Mouse (Mus musculus) heart, embryonic 12.5 days (tissue): ENCODE data around the gene Rnf40. TPM values are rescaled to one million over a fixed set of nuclear protein-coding genes. Genes with fewer than 3 reads are reported as not detected.

Experiments
- ATAC-seq: fragments of 200-750 bp; cut with Nextera tagmentation; 2 replicates; pipeline ENCODE4 v1.8.0; 2017; ENCODE audit warnings: moderate TSS enrichment, moderate library complexity; ENCODE audit not compliant: insufficient number of reproducible peaks, low FRiP score
- H3K27ac ChIP-seq: fragments of 300-500 bp; sonication (generic); 2 replicates; pipeline ENCODE4 v1.5.1; 2016; ENCODE audit warnings: mild to moderate bottlenecking, moderate library complexity; ENCODE audit not compliant: poor library complexity, severe bottlenecking
- H3K27me3 ChIP-seq: fragments of 300-500 bp; sonication (generic); replicated peaks from 2 replicates; pipeline ENCODE4 v1.6.1; 2016; ENCODE audit warnings: mild to moderate bottlenecking, moderate library complexity
- H3K36me3 ChIP-seq: fragments of 300-500 bp; sonication (generic); 2 replicates; pipeline ENCODE4 v1.6.1; 2016; ENCODE audit warnings: mild to moderate bottlenecking, moderate library complexity
- H3K4me1 ChIP-seq: fragments of 300-500 bp; sonication (generic); replicated peaks from 2 replicates; pipeline ENCODE4 v1.6.1; 2016; ENCODE audit warnings: mild to moderate bottlenecking
- H3K4me2 ChIP-seq: fragments of 300-500 bp; sonication (generic); 2 replicates; pipeline ENCODE4 v1.6.1; 2016; ENCODE audit warnings: mild to moderate bottlenecking, moderate library complexity
- H3K4me3 ChIP-seq: fragments of 300-500 bp; sonication (generic); 2 replicates; pipeline ENCODE4 v1.5.1; 2016; ENCODE audit warnings: mild to moderate bottlenecking
- H3K9ac ChIP-seq: fragments of 300-500 bp; sonication (generic); 2 replicates; pipeline ENCODE4 v1.6.1; 2016; ENCODE audit warnings: mild to moderate bottlenecking, moderate library complexity
- H3K9me3 ChIP-seq: fragments of 300-500 bp; sonication (generic); replicated peaks from 2 replicates; pipeline ENCODE4 v1.6.1; 2016; ENCODE audit warnings: mild to moderate bottlenecking, moderate library complexity
- WGBS: fragments of 180-500 bp; shearing (Covaris S2); methylation state at CpG from one replicate; pipeline ENCODE4 v1.1.7; 2016; 5-methylcytosine and 5-hydroxymethylcytosine counted together
- polyA plus RNA-seq: library from polyadenylated mRNA; unstranded; fragments of >200 nt; fragmentation: Nextera tagmentation; extraction: Ambion mirVana; gene quantifications from 2 replicates; pipeline ENCODE4 v1.2.1, GENCODE M21; 2016

Gene Rnf40
- polyA plus RNA-seq: 38.8 and 40.0 TPM in 2 replicates

GRCm38 (mm10) chr7:127588011-127588871 is at the start of gene Rnf40, which contains the start of gene Ccdc189:
Gene Rnf40, plus strand, starts transcription at chr7:127588767.
Gene Ccdc189, minus strand, starts transcription at chr7:127588595.
- Histone ChIP-seq H3K9me3 (no peaks in the 10 kb centered on the region), H3K4me3 (peak within 1 kb of the TSS; percentile 93), H3K4me1 (peaks cover 17% of the 10 kb centered on the region), H3K36me3 (peaks cover 59% of the 10 kb centered on the region), H3K27me3 (no peaks in the 10 kb centered on the region), H3K9ac (peak within 1 kb of the TSS; percentile 91), H3K27ac (peak within 1 kb of the TSS; percentile 66), H3K4me2 (peak within 1 kb of the TSS; percentile 92)
- under 1% methylated on average over 50 of the region's 50 CpGs for WGBS
- peak; percentile 96 for ATAC-seq

DNA sequence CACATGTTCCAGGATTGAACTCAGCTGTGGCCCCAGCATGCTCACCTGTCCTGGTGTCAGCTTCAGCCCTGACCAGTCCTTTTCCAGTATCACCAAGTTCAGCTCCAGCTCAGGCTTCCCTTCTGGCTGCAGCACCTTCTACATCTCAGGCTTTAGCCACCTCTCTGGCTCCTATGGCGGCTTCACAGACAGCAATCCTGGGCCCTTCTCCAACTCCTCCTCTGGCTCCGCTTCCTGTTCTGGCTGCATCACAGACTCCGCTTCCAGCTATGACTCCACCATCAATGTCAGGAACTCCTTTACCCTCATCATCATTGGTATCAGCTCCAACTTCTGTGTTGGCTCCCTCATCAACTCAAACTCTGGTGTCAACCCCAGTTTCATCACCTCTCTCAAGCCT is 46.9 kb upstream of the Rnf40 start:
- Histone ChIP-seq H3K9me3 (no peaks in the 10 kb centered on the region), H3K27ac (no peak overlapping the region), H3K4me1 (0 out of 2 replicates have a peak, but pooled peaks cover 3% of the 10 kb centered on the region), H3K4me3 (no peak overlapping the region), H3K9ac (no peak overlapping the region), H3K36me3 (peaks cover 89% of the 10 kb centered on the region), H3K27me3 (no peaks in the 10 kb centered on the region), H3K4me2 (no peak overlapping the region)
- WGBS: 98% methylated on average over 3 of the region's 3 CpGs
- ATAC-seq: no peak

DNA sequence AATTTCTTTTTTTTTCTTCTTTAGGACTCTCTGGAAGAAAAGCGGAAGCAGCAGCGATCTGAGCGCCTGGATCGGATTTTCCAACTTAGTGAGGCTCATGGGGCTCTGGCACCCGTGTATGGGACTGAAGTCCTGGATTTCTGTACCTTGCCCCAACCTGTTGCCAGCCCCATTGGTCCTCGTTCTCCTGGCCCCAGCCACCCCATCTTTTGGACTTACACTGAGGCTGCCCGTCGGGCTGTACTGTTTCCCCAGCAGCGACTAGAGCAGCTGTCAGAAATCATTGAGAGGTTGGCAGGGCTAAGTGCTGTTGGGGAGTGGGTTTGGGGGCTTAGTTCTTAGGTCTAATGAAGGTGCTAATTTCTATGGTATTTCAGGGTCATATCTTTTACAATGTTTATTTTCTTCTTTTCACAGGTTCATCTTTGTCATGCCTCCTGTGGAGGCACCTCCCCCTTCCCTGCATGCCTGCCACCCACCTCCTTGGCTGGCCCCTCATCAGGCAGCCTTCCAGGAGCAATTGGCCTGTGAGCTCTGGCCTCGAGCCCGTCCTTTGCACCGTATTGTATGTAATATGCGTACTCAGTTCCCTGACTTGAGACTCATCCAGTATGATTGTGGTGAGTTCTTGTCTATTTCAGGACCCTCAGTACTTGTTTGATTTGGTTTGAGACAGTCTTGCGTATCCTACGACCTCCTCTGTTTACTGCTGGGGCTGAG is 39.3 kb upstream of the Rnf40 start:
- no peak overlapping the region for H3K27ac ChIP-seq
- H3K9ac ChIP-seq: no peak overlapping the region
- peaks cover 70% of the 10 kb centered on the region for H3K36me3 ChIP-seq
- no peak overlapping the region for H3K4me2 ChIP-seq
- no peaks in the 10 kb centered on the region for H3K27me3 ChIP-seq
- H3K9me3 ChIP-seq: no peaks in the 10 kb centered on the region
- H3K4me3 ChIP-seq: no peak overlapping the region
- no peaks in the 10 kb centered on the region for H3K4me1 ChIP-seq
- WGBS: 90% methylated on average over 15 of the region's 15 CpGs
- no peak for ATAC-seq

GRCm38 (mm10) chr7:127551558-127551957 is 37.0 kb upstream of the Rnf40 start:
- 95% methylated on average over 8 of the region's 8 CpGs for WGBS
- Histone ChIP-seq H3K4me3 (no peak overlapping the region), H3K27ac (no peak overlapping the region), H3K4me1 (no peaks in the 10 kb centered on the region), H3K9me3 (no peaks in the 10 kb centered on the region), H3K36me3 (peaks cover 74% of the 10 kb centered on the region), H3K9ac (no peak overlapping the region), H3K4me2 (no peak overlapping the region), H3K27me3 (no peaks in the 10 kb centered on the region)
- ATAC-seq: no peak

GRCm38 (mm10) chr7:127560580-127560979 is 28.0 kb upstream of the Rnf40 start:
- Histone ChIP-seq H3K9ac (no peak overlapping the region), H3K27me3 (no peaks in the 10 kb centered on the region), H3K9me3 (no peaks in the 10 kb centered on the region), H3K27ac (no peak overlapping the region), H3K36me3 (peaks cover 82% of the 10 kb centered on the region), H3K4me3 (no peak overlapping the region), H3K4me2 (no peak overlapping the region), H3K4me1 (peaks cover 10% of the 10 kb centered on the region)
- WGBS: 95% methylated on average over 11 of the region's 11 CpGs
- 0 out of 2 replicates have a peak, but pooled peaks have one; percentile 16 for ATAC-seq

DNA sequence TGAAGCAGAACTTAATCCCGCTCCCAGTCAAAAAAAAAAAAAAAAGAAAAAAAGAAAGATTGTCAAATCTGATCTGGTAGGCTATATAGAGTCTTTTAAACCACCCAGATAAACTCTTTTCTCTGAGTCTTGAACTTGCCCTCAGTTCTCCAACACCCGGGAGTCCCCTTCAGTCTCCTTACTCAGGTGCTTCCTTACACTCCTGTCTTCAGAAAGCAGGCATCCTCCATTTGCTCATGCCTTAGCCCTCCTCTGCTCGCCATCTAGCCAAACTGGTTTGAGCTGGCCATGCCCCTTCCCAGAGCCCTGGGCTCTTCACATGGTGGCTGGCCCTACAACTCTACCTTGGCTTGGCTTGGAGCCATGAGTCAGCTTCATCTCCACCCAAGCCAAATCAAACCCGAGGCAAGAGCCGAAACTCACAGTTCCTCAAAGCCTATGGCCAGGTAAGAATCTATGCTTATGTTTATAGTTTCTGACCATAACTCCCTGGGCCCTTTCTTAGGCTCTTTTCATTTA is 27.2 kb upstream of the Rnf40 start, which contains the start of gene Tmem265:
Gene Tmem265 (plus strand): TSS at position 51 of the 519 bp plus-strand sequence.
- Histone ChIP-seq H3K4me1 (peaks cover 10% of the 10 kb centered on the region), H3K27ac (no peak within 1 kb of the TSS), H3K4me2 (no peak within 1 kb of the TSS), H3K27me3 (no peaks in the 10 kb centered on the region), H3K36me3 (peaks cover 80% of the 10 kb centered on the region), H3K4me3 (no peak within 1 kb of the TSS), H3K9me3 (no peaks in the 10 kb centered on the region), H3K9ac (no peak within 1 kb of the TSS)
- ATAC-seq: no peak
- WGBS: 90% methylated on average over 5 of the region's 5 CpGs

GRCm38 (mm10) chr7:127564381-127565150 is 24.0 kb upstream of the Rnf40 start:
- Histone ChIP-seq H3K4me3 (no peak overlapping the region), H3K9me3 (no peaks in the 10 kb centered on the region), H3K4me1 (peaks cover 10% of the 10 kb centered on the region), H3K4me2 (no peak overlapping the region), H3K27ac (peak overlapping the region; percentile 54; the same call in 1 of the 2 replicates), H3K27me3 (no peaks in the 10 kb centered on the region), H3K36me3 (peaks cover 62% of the 10 kb centered on the region), H3K9ac (no peak overlapping the region)
- 0 out of 2 replicates have a peak, but pooled peaks have one; percentile 36 for ATAC-seq
- 63% methylated on average over 6 of the region's 6 CpGs for WGBS

GRCm38 (mm10) chr7:127572895-127573471 is 15.6 kb upstream of the Rnf40 start, which contains the start of gene Phkg2:
Gene Phkg2, plus strand, starts transcription at chr7:127573340.
- WGBS: 1% methylated on average over 17 of the region's 17 CpGs
- Histone ChIP-seq H3K9me3 (no peaks in the 10 kb centered on the region), H3K27ac (peak within 1 kb of the TSS; percentile 78), H3K4me3 (peak within 1 kb of the TSS; percentile 94), H3K27me3 (no peaks in the 10 kb centered on the region), H3K4me1 (peaks cover 19% of the 10 kb centered on the region), H3K36me3 (peaks cover 17% of the 10 kb centered on the region), H3K4me2 (peak within 1 kb of the TSS; percentile 98), H3K9ac (peak within 1 kb of the TSS; percentile 94)
- ATAC-seq: peak; percentile 98

GRCm38 (mm10) chr7:127573503-127574008 is 15.0 kb upstream of the Rnf40 start:
- ATAC-seq: peak; percentile 73; the same call in 1 of the 2 replicates
- Histone ChIP-seq H3K36me3 (peaks cover 22% of the 10 kb centered on the region), H3K27me3 (no peaks in the 10 kb centered on the region), H3K27ac (peak overlapping the region; percentile 69), H3K9me3 (no peaks in the 10 kb centered on the region), H3K4me3 (peak overlapping the region; percentile 94), H3K4me1 (peaks cover 19% of the 10 kb centered on the region), H3K9ac (peak overlapping the region; percentile 94), H3K4me2 (peak overlapping the region; percentile 98)
- WGBS: under 1% methylated on average over 27 of the region's 28 CpGs

GRCm38 (mm10) chr7:127574115-127574514 is 14.5 kb upstream of the Rnf40 start:
- H3K27me3 ChIP-seq: no peaks in the 10 kb centered on the region
- H3K27ac ChIP-seq: peak overlapping the region; percentile 69; the same call in 1 of the 2 replicates
- H3K4me1 ChIP-seq: peaks cover 19% of the 10 kb centered on the region
- whole genome bisulfite sequencing: 18% methylated on average over 7 of the region's 7 CpGs
- peak overlapping the region; percentile 94 for H3K9ac ChIP-seq
- ATAC-seq: no peak
- H3K4me2 ChIP-seq: peak overlapping the region; percentile 98
- H3K36me3 ChIP-seq: peaks cover 21% of the 10 kb centered on the region
- H3K4me3 ChIP-seq: peak overlapping the region; percentile 94
- no peaks in the 10 kb centered on the region for H3K9me3 ChIP-seq
